In the genomic region with DNA sequence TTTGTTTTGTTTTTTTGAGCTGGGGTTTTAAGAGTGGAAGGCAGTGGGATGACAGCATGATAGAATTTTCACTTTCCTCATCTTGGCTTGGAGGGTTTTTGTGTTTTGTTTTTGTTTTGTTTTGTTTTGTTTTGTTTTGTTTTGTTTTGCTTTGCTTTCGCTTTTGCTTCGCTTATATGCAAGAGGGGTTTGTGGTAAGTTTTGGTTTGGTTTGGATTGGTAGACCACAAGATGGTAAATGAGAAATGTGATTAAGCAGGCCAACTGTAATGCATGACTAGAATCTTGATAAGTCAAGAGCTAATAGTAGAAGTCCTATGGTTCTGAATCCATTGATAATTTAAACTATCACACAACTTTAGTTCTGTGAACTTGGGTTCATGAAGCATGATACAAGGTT, we compare ENCODE assay signal across 19 mouse cellular contexts.
"Had no signal": no experiment of that assay in that cellular context is flagged by ENCODE, and none has a peak within 500 bp of the region (broad histone marks: within the 10 kb centered on the region; RNA-seq: fewer than 3 reads in every experiment).

No protein-coding gene starts in this region.

- H3K4me3 ChIP-seq: midbrain, embryonic 10.5 days; midbrain, embryonic 12.5 days; midbrain, embryonic 15.5 days; neural tube, embryonic 13.5 days; neural tube, embryonic 15.5 days; stomach, embryonic 15.5 days had no signal

- H3K9me3 ChIP-seq: midbrain, embryonic 10.5 days; midbrain, embryonic 12.5 days; midbrain, embryonic 15.5 days; neural tube, embryonic 13.5 days; neural tube, embryonic 15.5 days; stomach, embryonic 15.5 days had no signal

- ATAC-seq: midbrain, embryonic 15.5 days had no signal

- H3K9ac ChIP-seq: lung, embryonic 14.5 days; midbrain, embryonic 12.5 days; midbrain, embryonic 15.5 days; neural tube, embryonic 13.5 days; neural tube, embryonic 15.5 days; stomach, embryonic 15.5 days had no signal

- H3K4me1 ChIP-seq: midbrain, embryonic 10.5 days; midbrain, embryonic 12.5 days; midbrain, embryonic 15.5 days; neural tube, embryonic 13.5 days; neural tube, embryonic 15.5 days; stomach, embryonic 15.5 days had no signal

- H3K27me3 ChIP-seq: midbrain, embryonic 12.5 days; midbrain, embryonic 15.5 days; neural tube, embryonic 13.5 days; neural tube, embryonic 15.5 days; stomach, embryonic 15.5 days had no signal

- DNase-seq: lung, adult 18-20 months; lung, embryonic 14.5 days; lung, postnatal 10 days; lung, postnatal 36 days; retina, postnatal 1 day; right cerebral cortex, adult 18-20 months; right cerebral cortex, postnatal 25 days; right cerebral cortex, postnatal 4 days; thymus, adult 2 months; thymus, postnatal 25 days; thymus, postnatal 4 days had no signal

- H3K4me2 ChIP-seq: lung, embryonic 14.5 days; midbrain, embryonic 12.5 days; midbrain, embryonic 15.5 days; neural tube, embryonic 13.5 days; neural tube, embryonic 15.5 days; stomach, embryonic 15.5 days had no signal

- H3K36me3 ChIP-seq: midbrain, embryonic 10.5 days; midbrain, embryonic 12.5 days; midbrain, embryonic 15.5 days; neural tube, embryonic 13.5 days; neural tube, embryonic 15.5 days; stomach, embryonic 15.5 days had no signal

- H3K27ac ChIP-seq: macrophage; midbrain, embryonic 10.5 days; midbrain, embryonic 12.5 days; midbrain, embryonic 15.5 days; neural tube, embryonic 13.5 days; neural tube, embryonic 15.5 days; stomach, embryonic 15.5 days; stomach, postnatal 0 days had no signal
